Mouse (Mus musculus) heart, adult 11 months (tissue): Measurements from ENCODE around the gene Fam129a.
"Not testable (repeated sequence)": the region's sequence is repeated elsewhere in the genome, so short reads cannot be mapped to it uniquely, and the experiment has no call there.

ENCODE experiments used
- DNase-seq: peaks from one replicate; pipeline ENCODE4 v3.0.0; 2022

Gene Fam129a

DNA sequence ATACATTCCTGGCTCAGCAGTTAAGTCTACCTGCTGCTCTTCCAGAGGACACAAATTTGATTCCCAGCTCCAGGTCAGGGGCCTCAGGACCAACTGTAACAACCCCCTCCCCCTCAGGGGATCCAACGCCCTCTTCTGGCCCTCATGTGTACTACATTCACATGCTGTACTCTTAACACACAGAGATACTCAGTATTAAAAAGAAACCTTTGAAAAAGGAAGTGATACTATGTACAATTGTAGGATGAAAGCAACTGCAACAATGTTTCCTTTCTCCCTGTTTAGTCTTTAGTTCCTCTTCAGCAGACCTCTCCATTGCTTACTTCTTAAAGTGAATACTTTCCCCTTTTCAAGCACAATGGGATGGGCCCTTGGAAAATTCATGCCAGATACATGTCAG lies 131.8 kb downstream of the Fam129a start:
- DNase-seq: no peak

DNA sequence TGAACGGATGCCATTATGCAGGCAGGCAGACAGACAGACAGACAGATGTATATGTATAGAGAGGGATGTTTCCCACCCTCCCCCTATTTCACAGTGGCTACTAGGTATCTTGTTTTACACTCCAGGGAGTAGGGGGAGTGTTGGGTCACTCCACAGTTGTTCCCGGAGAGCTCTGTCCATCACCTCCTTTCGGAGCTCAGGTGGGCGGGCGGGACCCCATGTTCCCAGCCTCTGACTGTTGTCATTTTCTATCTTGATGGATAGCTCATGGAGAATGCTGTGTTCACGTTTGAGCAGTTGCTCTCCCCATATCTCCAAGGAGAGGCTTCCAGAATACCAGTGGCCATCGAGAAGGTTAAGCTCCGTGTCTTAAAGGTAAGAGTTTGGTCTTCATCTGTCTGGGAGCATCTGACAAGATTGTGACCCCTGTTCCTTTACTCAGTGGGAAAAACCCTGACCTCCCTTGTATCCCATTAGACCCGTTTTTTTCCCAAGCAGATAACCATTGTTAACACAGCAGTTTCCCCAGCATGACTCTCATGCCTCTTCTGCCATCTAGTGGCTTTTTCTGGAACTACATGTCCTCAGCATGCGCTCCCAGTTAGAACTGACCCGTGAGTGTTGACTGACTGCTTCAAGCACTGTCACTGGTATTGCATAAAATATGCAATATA lies 134.9 kb downstream of the Fam129a start:
- peak; percentile 95 for DNase-seq

DNA sequence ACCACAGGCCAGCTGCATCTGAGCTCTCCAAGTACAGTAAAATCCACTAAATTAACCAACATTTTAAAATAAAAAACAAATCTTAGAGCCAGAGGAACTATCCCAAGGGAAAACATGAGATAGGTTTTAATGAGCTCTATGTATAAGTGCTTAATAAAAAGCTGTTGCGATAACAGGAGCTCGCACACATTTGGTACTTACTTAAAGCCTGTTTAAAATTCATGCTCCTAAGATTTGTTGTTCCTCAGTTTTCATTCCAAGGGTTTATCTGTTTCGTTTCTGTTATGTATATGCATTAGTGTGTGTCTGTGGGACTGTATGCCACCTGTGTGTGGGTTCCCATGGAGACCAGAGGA lies 135.4 kb downstream of the Fam129a start:
- no peak for DNase-seq

DNA sequence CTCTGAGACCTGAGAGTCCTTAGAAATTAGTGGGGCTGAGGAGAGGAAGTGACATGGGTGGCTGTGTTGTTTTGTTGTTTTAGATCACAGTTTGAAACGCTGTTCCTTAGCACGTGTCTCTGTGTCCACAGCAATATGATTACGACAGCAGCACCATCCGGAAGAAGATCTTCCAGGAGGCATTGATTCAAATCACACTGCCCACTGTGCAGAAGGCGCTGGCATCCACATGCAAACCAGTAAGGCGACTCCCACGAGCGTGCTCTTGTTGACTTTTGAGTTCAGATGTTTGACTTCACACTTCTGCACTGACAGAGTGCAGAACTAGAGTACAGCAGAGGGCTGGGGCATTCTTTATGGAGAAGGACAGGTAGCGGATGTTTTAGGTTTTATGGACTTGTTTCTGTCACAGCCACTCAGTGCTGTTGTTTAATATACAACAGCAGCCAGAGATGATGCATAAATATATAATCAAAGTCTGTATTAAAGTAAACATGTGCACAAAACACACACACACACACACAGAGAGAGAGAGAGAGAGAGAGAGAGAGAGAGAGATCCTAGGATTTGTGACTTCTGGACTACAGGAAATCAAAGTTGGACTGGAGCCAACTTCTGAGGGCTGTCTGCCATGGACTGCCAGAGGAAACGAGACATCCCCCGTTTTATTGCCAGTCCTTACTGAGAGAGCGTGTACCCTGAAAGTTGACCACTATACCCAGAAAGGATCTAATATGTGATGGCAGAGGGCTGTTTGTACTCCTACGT lies 138.2 kb downstream of the Fam129a start:
- DNase-seq: no peak

DNA sequence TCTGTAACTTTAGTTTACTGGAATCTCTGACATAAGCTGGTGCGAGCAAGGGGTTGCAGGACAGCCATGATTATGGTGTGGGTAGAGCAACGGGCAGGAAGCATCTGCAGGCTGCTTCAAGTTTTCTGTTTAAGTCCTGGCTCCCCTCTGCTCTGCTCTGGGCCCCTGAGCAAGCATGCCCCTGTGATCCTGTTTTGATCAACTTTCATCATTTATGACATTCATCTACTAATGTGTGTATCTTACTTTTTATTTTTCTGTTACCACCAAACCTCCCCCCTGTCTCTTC lies 138.7 kb downstream of the Fam129a start:
- DNase-seq: no peak

DNA sequence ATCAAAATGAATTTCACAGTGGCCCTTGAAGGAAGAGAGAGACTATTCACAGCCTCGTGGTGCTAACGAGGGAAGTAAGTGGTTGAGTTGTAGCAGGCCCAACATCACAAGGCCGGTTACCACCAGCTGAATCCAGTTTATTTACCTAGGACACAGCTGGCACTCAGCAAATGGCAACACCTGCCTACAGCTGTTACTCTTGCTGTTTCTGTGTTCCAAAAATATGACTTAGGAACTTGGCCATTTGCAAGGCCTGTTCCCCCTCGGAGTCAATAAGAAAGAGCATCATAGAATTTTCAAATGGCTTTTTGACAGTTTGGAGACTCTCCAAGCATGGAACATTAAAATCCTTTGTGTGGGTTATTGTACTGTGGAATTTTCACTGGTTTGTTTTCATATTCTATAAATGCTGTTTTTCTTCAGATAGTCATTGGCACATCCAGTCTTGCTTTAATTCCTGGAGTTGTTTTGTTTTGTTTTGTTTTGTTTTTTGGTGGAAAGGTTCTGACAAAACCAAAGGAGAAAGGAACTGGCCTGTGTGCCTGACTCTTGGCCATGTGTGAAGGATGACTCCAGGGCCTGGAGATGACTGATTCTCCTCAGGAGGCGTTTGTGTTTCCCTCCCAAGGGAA lies 139.6 kb downstream of the Fam129a start:
- DNase-seq: no peak

DNA sequence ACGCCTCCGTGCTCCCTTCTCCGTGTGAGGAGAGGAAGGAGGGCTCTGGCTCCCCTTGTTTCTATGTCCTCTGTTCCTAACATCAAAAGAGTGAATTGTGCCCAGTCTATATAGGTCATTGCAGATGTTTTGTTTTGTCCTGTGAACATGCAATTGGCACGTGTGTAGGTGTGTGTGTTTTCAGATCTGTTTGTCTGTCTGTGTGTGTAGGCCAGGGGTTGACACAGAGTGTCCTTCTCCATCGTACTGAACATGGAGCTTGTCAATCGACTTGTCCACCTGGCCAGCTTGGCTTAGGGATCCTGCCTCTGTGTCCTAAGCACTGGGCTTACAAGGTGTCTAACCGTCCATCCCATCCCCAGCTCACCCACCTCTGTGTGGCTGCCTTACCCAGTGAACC lies 140.1 kb downstream of the Fam129a start:
- no peak for DNase-seq

DNA sequence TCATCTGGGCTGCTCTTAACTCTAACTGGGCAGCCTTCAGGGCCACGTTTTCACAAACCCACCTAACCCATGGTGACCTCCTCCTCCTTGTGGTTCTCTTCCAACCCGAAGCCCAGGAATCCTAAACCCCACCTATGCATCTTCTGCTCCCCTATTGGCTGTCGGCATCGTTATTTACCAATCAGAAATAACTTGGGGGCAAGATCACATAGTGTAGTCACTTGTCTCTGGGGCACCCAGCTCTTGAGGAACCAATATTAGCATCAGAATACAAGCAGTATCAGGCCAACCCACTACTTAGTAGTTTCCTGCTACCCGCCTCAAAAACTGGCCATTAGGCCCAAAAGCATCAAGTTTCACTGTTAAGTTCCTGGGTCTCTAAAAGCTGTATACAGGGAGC lies 141.7 kb downstream of the Fam129a start:
- no peak for DNase-seq

DNA sequence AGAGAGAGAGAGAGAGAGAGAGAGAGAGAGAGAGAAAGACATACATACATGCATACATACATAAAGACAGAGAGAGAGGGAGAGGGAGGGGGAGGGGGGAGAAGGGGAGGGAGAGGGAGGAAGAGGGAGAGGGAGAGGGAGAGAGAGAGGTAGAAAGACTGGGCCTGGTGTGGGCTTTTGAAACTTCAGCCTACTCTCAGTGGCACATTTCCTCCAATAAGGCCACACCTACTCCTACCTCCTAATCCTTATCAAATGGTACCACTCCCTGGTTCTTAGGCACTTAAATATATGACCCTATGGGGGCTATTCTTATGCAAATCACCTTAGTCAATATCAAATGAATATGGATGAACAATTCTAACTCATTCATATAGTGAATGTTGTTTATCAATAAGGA lies 142.6 kb downstream of the Fam129a start:
- DNase-seq: no peak

DNA sequence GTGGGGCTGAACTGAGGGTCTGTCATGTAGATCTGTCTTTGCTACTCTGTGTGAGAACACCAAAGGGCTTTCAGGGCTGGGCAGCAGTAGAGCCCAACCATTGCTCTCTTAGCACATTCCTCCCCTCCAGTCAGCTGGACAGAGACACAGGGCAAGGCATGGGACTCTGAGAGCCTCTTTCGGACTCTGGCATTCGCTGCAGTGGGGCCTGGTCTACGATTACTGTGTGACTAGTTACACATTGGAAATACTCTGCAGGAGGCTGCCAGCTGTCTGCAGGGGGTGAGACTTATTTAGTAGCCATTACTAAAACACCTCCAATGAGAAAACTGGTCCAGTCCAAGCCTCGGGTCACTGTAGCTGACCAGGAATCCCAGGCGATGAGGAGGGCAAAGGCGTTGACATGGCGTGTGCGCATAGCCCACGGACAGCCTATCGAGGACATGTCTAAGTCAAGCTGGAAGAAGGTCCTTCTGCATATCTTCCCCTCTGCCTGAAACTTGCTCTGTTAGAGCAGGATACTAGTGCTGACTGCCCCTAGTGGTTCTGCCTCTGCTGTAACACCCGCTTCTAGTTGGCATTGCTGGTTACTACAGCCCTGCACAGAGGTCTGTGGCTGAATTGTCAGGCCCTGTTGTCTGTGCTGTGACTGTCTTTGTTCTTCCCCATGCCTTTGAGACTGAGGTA lies 145.2 kb downstream of the Fam129a start:
- DNase-seq: no peak

DNA sequence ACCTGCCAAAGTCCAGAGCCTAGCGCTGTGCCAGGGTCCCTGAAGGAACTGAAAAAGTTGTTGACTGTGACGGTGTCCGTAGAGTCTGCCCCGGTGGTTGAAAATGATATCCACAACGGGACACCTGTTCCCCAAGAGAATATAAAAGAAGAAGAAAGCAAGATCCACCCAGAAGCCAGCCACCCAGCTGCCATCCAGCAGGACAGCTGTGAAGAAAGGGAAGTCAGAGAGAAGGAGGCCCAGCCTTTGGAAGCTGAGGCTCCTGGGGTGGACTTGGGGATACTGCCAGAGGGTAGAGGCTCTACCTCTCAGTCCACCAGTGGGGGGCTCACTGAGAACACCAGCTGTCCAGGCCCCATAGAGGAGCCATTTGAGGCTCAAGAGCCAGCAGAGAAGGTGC lies 146.6 kb downstream of the Fam129a start:
- DNase-seq: no peak

DNA sequence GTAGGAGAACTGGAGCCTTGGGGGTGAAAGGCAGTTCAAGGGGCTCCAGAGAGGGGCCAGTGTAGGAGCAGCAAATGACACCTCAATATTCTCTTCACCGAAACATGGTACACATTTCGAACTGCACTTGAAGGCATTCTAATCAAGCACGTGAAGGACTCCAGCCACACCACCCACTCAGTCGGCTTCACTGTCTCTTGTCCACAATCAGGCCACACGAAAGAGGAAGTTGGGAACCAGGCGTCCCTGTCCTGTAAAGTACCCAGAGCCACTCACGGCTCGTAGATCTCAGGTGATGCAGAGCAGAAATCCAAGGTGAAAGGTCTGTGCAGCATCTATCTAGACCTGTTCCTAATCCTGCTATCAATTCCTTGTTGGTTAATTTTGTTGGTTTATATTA lies 147.6 kb downstream of the Fam129a start:
- no peak for DNase-seq

DNA sequence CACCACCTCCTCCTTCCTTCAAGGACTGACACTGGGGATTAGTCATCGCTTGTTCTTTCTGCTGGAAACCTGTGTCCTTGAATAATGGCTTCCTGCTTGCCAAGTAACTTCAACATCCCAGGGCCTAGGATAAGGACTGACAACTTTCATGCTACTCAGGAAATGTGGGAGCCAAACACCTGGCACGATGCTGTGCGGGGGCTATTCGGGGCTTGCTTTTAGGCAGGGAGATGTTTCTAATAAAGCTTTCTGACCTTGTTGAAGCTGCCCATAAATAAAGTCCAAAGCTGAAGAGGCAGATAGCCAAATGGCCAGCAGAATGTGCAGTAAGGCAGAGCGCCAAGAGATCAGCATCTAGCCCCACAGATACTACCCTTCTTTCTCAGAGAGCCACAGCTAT lies 148.9 kb downstream of the Fam129a start:
- DNase-seq: no peak

DNA sequence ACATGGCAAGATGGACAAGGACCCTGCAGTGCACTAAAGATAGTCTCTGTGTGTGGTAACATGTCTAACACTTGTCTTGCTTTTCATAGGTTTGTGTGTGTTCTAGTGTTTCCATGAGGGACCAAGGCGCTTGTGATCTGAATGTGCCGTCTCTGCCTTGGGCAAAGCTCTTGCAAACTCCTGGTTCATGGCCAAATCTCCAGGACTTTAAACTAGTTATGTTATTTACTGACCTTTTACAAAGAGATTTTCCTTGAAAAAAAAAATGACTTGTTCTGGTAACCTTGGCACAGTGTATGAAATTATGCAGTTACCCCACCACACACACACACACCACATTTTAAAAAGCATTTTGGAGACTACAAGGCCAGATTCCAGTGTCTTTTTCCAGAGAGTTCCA lies 149.6 kb downstream of the Fam129a start:
- DNase-seq: no peak

DNA sequence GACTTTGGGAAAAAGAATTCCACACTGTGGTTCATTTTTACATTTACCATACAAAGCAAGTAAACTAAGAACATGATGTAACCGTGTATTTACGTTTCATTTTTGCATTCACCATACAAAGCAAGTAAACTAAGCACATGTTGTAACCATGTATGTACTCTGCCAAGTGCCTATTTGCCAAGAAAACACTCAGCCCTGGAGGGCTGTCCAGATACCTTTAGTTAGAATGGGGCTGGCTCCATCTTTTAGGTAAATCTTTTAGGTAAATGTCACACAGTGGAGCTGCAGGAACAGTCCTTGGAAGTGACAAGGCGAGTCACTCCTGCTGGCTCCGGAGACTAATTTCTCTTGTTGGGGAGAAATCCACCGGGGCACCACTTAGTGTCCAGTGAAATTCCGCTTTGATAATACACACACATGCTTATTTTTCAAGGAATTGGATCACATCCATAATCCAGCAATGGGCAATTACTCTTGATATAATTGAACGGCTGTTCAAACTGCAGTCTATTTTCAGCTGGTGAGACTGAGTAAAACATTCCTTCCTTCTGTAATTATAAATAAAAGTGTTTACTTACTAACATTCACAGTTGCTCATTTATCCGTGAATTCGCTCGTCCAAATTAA lies 150.5 kb downstream of the Fam129a start:
- no peak for DNase-seq

DNA sequence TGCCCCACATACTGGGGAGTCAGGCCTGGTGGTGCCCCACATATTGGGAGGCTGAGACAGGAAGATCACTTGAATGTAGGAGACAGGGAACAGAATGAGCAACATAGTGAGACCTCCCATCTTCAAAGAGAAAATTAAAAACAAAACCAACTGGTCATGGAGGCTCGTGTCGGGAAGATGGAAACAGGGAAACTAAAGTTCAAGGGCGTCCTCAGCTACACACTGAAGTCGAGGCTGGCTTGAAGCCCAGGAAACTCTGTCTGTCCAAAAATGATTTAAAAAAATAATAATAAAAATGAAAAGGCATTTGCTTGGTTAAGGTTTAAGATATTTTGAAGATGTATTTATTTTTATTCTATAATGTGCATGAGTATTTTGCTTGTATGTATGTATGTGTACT lies 152.8 kb downstream of the Fam129a start:
- DNase-seq: no peak

DNA sequence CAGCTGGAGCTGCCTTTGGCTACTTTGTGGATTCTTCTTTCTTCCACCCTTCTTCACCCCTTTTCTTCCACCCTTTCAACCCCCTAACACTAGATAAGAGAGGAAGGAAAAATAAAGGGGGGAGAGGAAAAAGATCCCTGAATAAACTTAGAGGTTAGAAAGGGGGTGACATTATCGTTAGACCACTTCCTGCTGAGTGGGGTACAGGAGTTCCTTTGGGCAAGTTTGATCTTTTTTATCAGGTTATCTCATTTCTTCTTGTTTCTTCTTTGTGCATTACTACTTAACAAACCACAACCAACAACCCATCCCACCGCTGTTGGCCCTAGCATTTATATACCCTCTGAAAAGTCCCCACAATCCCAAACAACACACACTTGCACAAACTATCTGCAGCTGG lies 154.6 kb downstream of the Fam129a start:
- DNase-seq: no peak

DNA sequence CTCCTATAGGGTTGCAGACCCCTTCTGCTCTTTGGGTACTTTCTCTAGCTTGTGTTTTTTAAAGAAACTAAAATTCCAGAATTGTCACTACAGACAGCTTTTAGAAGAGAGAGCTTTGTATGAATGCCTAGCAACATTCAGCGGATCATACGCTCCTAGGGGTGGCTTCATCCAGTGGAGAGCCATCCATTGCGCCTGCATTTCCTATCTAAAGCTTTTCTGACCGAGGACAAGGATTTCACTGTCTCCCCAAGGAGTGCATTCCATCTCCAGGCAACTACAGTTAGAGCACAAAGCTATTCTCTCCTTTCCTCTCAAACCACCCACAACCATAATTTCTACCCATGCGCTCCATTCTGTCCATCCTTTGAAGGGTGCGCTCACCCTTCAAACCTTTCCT lies 155.4 kb downstream of the Fam129a start:
- DNase-seq: no peak

DNA sequence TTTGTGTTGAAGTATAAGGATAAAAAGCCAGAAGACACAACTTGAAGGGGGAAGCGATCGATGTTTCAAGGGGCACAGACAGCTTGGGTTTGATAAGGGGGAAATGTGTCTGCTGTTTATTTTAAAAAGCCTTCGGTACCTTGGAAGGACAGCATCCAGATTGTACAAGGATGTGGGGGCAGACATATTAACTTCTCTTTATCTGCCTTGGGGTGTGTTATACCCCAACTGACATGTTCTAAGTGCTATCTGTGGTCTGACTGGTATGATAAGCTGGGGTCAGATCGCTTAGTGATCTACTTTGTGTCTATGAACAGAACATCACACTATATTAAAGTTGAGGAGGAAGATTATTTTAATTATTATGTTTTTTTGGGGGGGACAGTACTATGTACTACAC lies 157.2 kb downstream of the Fam129a start:
- no peak for DNase-seq

DNA sequence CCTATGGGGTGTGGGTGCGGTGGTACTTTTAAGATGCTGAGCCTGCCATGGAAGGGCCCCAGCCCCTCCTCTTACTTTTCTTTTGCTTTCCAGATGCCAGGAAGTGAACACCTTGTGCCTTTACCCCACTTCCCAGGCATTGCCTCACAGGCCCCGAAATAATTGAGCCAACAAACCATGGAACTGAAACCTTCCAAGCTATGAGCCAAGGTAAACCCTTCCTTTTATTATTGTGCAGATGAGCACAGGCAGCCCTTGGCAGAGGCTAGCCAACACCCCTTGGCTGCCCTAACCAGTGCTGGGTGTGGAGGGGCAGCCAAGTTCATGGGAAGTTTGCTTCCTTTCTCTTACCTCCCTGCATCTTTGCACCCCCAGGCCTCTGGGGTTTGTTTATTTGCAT lies 166.2 kb downstream of the Fam129a start:
- no peak for DNase-seq

DNA sequence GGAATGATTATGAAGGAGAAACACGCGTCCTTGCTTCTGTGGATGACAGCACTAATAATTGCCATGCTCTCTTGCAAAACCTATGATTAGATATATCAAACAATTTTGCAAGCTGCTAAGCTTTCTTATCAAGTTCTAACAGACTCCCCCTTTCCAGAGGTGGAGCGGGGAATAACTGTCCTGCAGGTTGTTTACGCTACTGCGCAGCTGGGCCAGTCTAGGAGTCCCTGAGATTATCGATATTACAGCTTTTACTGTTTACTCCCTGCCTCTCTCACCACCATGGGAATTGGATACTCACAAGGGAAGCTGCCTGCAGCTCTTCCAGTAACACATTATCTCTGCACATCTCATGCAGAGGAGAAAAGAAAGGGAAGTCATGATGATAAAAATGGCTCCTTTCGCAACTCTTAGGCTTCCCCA lies 170.2 kb downstream of the Fam129a start:
- peak; percentile 21 for DNase-seq

DNA sequence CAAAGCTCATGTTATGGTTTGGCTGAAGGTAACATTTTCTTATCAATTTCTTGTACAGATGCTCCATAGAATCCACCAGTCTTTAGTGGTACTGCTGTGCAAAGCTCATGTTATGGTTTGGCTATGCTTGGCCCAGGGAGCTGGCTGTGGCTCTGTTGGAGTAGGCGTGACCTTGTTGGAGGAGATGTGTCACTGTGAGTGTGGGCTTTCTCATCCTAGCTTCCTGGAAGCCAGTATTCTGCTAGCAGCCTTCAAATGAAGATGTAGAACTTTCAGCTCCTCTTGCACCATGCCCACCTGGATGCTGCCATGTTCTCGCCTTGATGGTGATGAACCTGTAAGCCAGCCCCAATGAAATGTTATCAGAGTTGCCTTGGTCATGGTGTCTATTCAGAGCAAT lies 178.9 kb downstream of the Fam129a start:
- not testable (repeated sequence) for DNase-seq

DNA sequence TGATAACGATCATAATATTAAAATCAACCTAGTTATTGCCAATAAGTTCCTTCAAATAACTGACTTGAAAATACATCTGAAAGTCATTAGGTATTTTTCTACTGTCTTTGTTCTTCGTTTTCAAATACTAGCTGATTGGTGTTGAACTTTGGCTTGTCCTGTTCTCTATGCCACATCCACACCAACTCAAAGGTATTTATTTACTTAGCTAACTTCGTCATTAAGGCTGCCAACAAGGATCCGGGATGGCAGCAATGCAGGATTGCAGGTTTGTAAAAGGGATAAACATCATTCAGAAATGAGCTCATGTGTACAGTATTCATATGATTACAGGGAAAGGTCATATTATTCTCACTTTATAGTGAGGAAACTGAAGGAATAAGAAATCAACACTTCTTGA lies 182.0 kb downstream of the Fam129a start:
- DNase-seq: no peak
